Mouse (Mus musculus): ENCODE measurements at regions not wholly inside any gene's neighbourhood (a gene's known extent, or its start where the extent isn't known, plus 50 kb on each side); places are given as distances from the start of the nearest gene placed in this dataset.

- CTCF ChIA-PET, result no interaction called here
- POLR2A ChIA-PET, result interaction anchor here in 1 of 4 experiments (1.2 to 1.7 kb wide), 3 partner anchors 12 to 22 kb away, joined by 3 to 7 read pairs (median 3); no protein-coding TSS in a partner anchor
These were observed 115.0 kb downstream of the Rnd3 start for GRCm38 (mm10) chr2:51033881-51034280.

GRCm38 (mm10) chr2:51022479-51022878 lies 126.4 kb downstream of the Rnd3 start:
- CTCF ChIA-PET, result no interaction called here
- POLR2A ChIA-PET, result interaction anchor here in 1 of 4 experiments (0.8 to 1.5 kb wide), 2 partner anchors 11 to 15 kb away, joined by 3 to 7 read pairs; no protein-coding TSS in a partner anchor

- CTCF ChIA-PET, result no interaction called here
These were observed 132.8 kb downstream of the Rnd3 start for GRCm38 (mm10) chr2:51016129-51016402.

GRCm38 (mm10) chr2:51015360-51016128 lies 133.4 kb downstream of the Rnd3 start:
- ChIA-PET CTCF (interaction anchor here in 1 of 4 experiments (0.6 kb wide), 1 partner anchor 26 kb away, joined by 3 read pairs; no protein-coding TSS in a partner anchor), POLR2A (no interaction called here)

More at GRCm38 (mm10) chr2:51016129-51016402, 132.8 kb downstream of the Rnd3 start:
- POLR2A ChIA-PET, result no interaction called here

GRCm38 (mm10) chr2:51014232-51014631 lies 134.7 kb downstream of the Rnd3 start:
- ChIA-PET POLR2A (no interaction called here), CTCF (no interaction called here)

GRCm38 (mm10) chr2:51013090-51013489 lies 135.8 kb downstream of the Rnd3 start:
- CTCF ChIA-PET, result no interaction called here
- POLR2A ChIA-PET, result no interaction called here

GRCm38 (mm10) chr2:51008251-51008533 lies 140.7 kb downstream of the Rnd3 start:
- ChIA-PET CTCF (no interaction called here), POLR2A (interaction anchor here in 3 of 4 experiments (0.6 to 1.7 kb wide), 6 partner anchors 10 to 127 kb away, joined by 3 to 6 read pairs (median 3); no protein-coding TSS in a partner anchor)

GRCm38 (mm10) chr2:51007409-51008250 lies 141.3 kb downstream of the Rnd3 start:
- CTCF ChIA-PET, result no interaction called here
- POLR2A ChIA-PET, result interaction anchor here in 3 of 4 experiments (0.6 to 1.7 kb wide), 10 partner anchors 10 to 284 kb away, joined by 3 to 6 read pairs (median 3); no protein-coding TSS in a partner anchor

- ChIA-PET POLR2A (interaction anchor here in 2 of 4 experiments (0.7 to 1.7 kb wide), 6 partner anchors 11 to 284 kb away, joined by 3 to 6 read pairs (median 3); no protein-coding TSS in a partner anchor), CTCF (no interaction called here)
These were observed 142.1 kb downstream of the Rnd3 start for GRCm38 (mm10) chr2:51006818-51007217.

GRCm38 (mm10) chr2:51001548-51001947 lies 147.4 kb downstream of the Rnd3 start:
- ChIA-PET CTCF (interaction anchor here in 1 of 4 experiments (0.6 kb wide), 1 partner anchor 1585 kb away, joined by 10 read pairs; no protein-coding TSS in a partner anchor), POLR2A (interaction anchor here in 2 of 4 experiments (1.2 to 4.1 kb wide), 4 partner anchors 12 to 72 kb away, joined by 3 to 18 read pairs (median 8); no protein-coding TSS in a partner anchor)

GRCm38 (mm10) chr2:50983883-50984410 lies 165.0 kb downstream of the Rnd3 start:
- POLR2A ChIA-PET, result interaction anchor here in 2 of 4 experiments (0.6 to 1.5 kb wide), 2 partner anchors 182 to 297 kb away, joined by 4 to 5 read pairs; no protein-coding TSS in a partner anchor
- CTCF ChIA-PET, result interaction anchor here in 1 of 4 experiments (0.9 kb wide), 1 partner anchor 507 kb away, joined by 3 read pairs; no protein-coding TSS in a partner anchor

GRCm38 (mm10) chr2:50982571-50982970 lies 166.3 kb downstream of the Rnd3 start:
- ChIA-PET CTCF (no interaction called here), POLR2A (no interaction called here)

GRCm38 (mm10) chr2:50978356-50978755 lies 170.6 kb downstream of the Rnd3 start:
- POLR2A ChIA-PET, result no interaction called here
- CTCF ChIA-PET, result no interaction called here

- POLR2A ChIA-PET, result interaction anchor here in 1 of 4 experiments (0.6 kb wide), 1 partner anchor 234 kb away, joined by 3 read pairs; no protein-coding TSS in a partner anchor
These were observed 177.6 kb downstream of the Rnd3 start for GRCm38 (mm10) chr2:50971131-50971825.

GRCm38 (mm10) chr2:50968382-50968781 lies 180.5 kb downstream of the Rnd3 start:
- CTCF ChIA-PET, result interaction anchor here in 1 of 4 experiments (0.7 kb wide), 1 partner anchor 49 kb away, joined by 5 read pairs; no protein-coding TSS in a partner anchor

More at GRCm38 (mm10) chr2:50971131-50971825, 177.6 kb downstream of the Rnd3 start:
- CTCF ChIA-PET, result interaction anchor here in 1 of 4 experiments (0.5 kb wide), 1 partner anchor 859 kb away, joined by 3 read pairs; no protein-coding TSS in a partner anchor

GRCm38 (mm10) chr2:50967826-50968225 lies 181.1 kb downstream of the Rnd3 start:
- CTCF ChIA-PET, result interaction anchor here in 1 of 4 experiments (0.6 kb wide), 1 partner anchor 13 kb away, joined by 3 read pairs; no protein-coding TSS in a partner anchor
- POLR2A ChIA-PET, result no interaction called here

More at GRCm38 (mm10) chr2:50968382-50968781, 180.5 kb downstream of the Rnd3 start:
- POLR2A ChIA-PET, result interaction anchor here in 1 of 4 experiments (0.6 to 0.7 kb wide), 2 partner anchors 77 to 175 kb away, joined by 3 to 5 read pairs; no protein-coding TSS in a partner anchor

- CTCF ChIA-PET, result interaction anchor here in 2 of 4 experiments (0.6 kb wide), 2 partner anchors 68 to 469 kb away, joined by 3 read pairs; no protein-coding TSS in a partner anchor
- POLR2A ChIA-PET, result interaction anchor here in 2 of 4 experiments (0.5 to 1.1 kb wide), 3 partner anchors 9 to 41 kb away, joined by 3 to 4 read pairs (median 3); no protein-coding TSS in a partner anchor
These were observed 181.8 kb downstream of the Rnd3 start for GRCm38 (mm10) chr2:50967133-50967532.

- ChIA-PET POLR2A (no interaction called here), CTCF (no interaction called here)
These were observed 183.4 kb downstream of the Rnd3 start for GRCm38 (mm10) chr2:50965485-50966017.

All from embryonic stem cell, embryonic (primary cell).